Mouse (Mus musculus) testis, adult 2 months (tissue): ENCODE data around the gene Rps26.

Experiments
- CTCF ChIP-seq: fragments of 200-500 bp; IDR thresholded peaks from 2 replicates; pipeline ENCODE4 v1.5.1; 2012; ENCODE audit warnings: low read depth, mild to moderate bottlenecking, inconsistent platforms, low read length, moderate library complexity; ENCODE audit not compliant: control insufficient read depth, insufficient read depth, insufficient replicate concordance
- POLR2A ChIP-seq: fragments of 200-500 bp; IDR thresholded peaks from 2 replicates; pipeline ENCODE4 v1.6.1; 2012; ENCODE audit warnings: low read depth, mild to moderate bottlenecking, inconsistent platforms, low read length, moderate library complexity; ENCODE audit not compliant: control insufficient read depth

- no peak for TF ChIP-seq CTCF
- TF ChIP-seq POLR2A: no peak
Measured at GRCm38 (mm10) chr10:128614934-128615333, 11.6 kb downstream of the Rps26 start.
